Mouse (Mus musculus): ENCODE measurements at regions not wholly inside any gene's neighbourhood (a gene's known extent, or its start where the extent isn't known, plus 50 kb on each side); places are given as distances from the start of the nearest gene placed in this dataset.

GRCm38 (mm10) chr11:6766725-6767124, 70.7 kb downstream of the Gm11983 start:
- no peak for ATAC-seq (ENCODE audit: insufficient read depth)
- Histone ChIP-seq H3K4me1 (replicated peaks; ENCODE audit: control insufficient read depth in 2 of 2, insufficient read depth in 2 of 2, low read length in 1 of 2) (no peaks in the 10 kb centered on the region), H3K36me3 (replicated peaks; ENCODE audit: control insufficient read depth, insufficient read depth, low read depth) (no peaks in the 10 kb centered on the region), H3K9me3 (ENCODE audit: control insufficient read depth, low read length) (no peaks in the 10 kb centered on the region), H3K27ac (no peak overlapping the region), H3K4me3 (ENCODE audit: insufficient read depth in 1 of 2, low read depth in 2 of 2, low read length in 2 of 2) (no peak overlapping the region), H3K4me2 (ENCODE audit: low read depth) (no peak overlapping the region), H3K9ac (replicated peaks) (no peak overlapping the region), H3K27me3 (ENCODE audit: control insufficient read depth, insufficient read depth, low read length) (no peaks in the 10 kb centered on the region)
- no peak for TF ChIP-seq EP300 (IDR thresholded peaks at IDR 0.05; ENCODE audit: low read depth)
- no peak for TF ChIP-seq CTCF (IDR thresholded peaks at IDR 0.05; ENCODE audit: low read depth)
- no peak for DNase-seq (ENCODE audit: low read depth in 3 of 3, low spot score in 3 of 3)
- WGBS (ENCODE audit: insufficient replicate concordance) = 57% methylated on average over 7 of the region's 7 CpGs

- no peak overlapping the region for H3K9ac ChIP-seq (replicated peaks)
- 71% methylated on average over 5 of the region's 5 CpGs for WGBS (ENCODE audit: insufficient replicate concordance)
- ATAC-seq (ENCODE audit: insufficient read depth) (no peak), DNase-seq (ENCODE audit: low read depth in 3 of 3, low spot score in 3 of 3) (no peak)
- H3K36me3 ChIP-seq (replicated peaks; ENCODE audit: control insufficient read depth, insufficient read depth, low read depth) = no peaks in the 10 kb centered on the region
- H3K4me2 ChIP-seq (ENCODE audit: low read depth) = no peak overlapping the region
- no peak for TF ChIP-seq EP300 (IDR thresholded peaks at IDR 0.05; ENCODE audit: low read depth)
- no peak for TF ChIP-seq CTCF (IDR thresholded peaks at IDR 0.05; ENCODE audit: low read depth)
- no peak overlapping the region for H3K27ac ChIP-seq
- H3K9me3 ChIP-seq (ENCODE audit: control insufficient read depth, low read length) = no peaks in the 10 kb centered on the region
- H3K4me3 ChIP-seq (ENCODE audit: insufficient read depth in 1 of 2, low read depth in 2 of 2, low read length in 2 of 2) = no peak overlapping the region
- no peaks in the 10 kb centered on the region for H3K27me3 ChIP-seq (ENCODE audit: control insufficient read depth, insufficient read depth, low read length)
- no peaks in the 10 kb centered on the region for H3K4me1 ChIP-seq (replicated peaks; ENCODE audit: control insufficient read depth in 2 of 2, insufficient read depth in 2 of 2, low read length in 1 of 2)
These were observed 72.0 kb downstream of the Gm11983 start for GRCm38 (mm10) chr11:6765333-6765957.

- DNase-seq (ENCODE audit: low read depth in 3 of 3, low spot score in 3 of 3) = no peak
- H3K36me3 ChIP-seq (replicated peaks; ENCODE audit: control insufficient read depth, insufficient read depth, low read depth) = no peaks in the 10 kb centered on the region
- no peaks in the 10 kb centered on the region for H3K9me3 ChIP-seq (ENCODE audit: control insufficient read depth, low read length)
- no peak overlapping the region for H3K4me3 ChIP-seq (ENCODE audit: insufficient read depth in 1 of 2, low read depth in 2 of 2, low read length in 2 of 2)
- H3K4me2 ChIP-seq (ENCODE audit: low read depth) = no peak overlapping the region
- no peaks in the 10 kb centered on the region for H3K27me3 ChIP-seq (ENCODE audit: control insufficient read depth, insufficient read depth, low read length)
- no peak for ATAC-seq (ENCODE audit: insufficient read depth)
- no peaks in the 10 kb centered on the region for H3K4me1 ChIP-seq (replicated peaks; ENCODE audit: control insufficient read depth in 2 of 2, insufficient read depth in 2 of 2, low read length in 1 of 2)
- no peak overlapping the region for H3K9ac ChIP-seq (replicated peaks)
- TF ChIP-seq EP300 (IDR thresholded peaks at IDR 0.05; ENCODE audit: low read depth) (no peak), CTCF (IDR thresholded peaks at IDR 0.05; ENCODE audit: low read depth) (no peak)
- H3K27ac ChIP-seq = no peak overlapping the region
- 59% methylated on average over 3 of the region's 3 CpGs for WGBS (ENCODE audit: insufficient replicate concordance)
These were observed 73.3 kb downstream of the Gm11983 start for GRCm38 (mm10) chr11:6764186-6764585.

GRCm38 (mm10) chr11:6763001-6763400, 74.5 kb downstream of the Gm11983 start:
- H3K9ac ChIP-seq (replicated peaks) = no peak overlapping the region
- H3K27me3 ChIP-seq (ENCODE audit: control insufficient read depth, insufficient read depth, low read length) = no peaks in the 10 kb centered on the region

GRCm38 (mm10) chr11:6761876-6762628, 75.4 kb downstream of the Gm11983 start:
- no peak for ATAC-seq (ENCODE audit: insufficient read depth)
- Histone ChIP-seq H3K4me1 (replicated peaks; ENCODE audit: control insufficient read depth in 2 of 2, insufficient read depth in 2 of 2, low read length in 1 of 2) (no peaks in the 10 kb centered on the region), H3K4me3 (ENCODE audit: insufficient read depth in 1 of 2, low read depth in 2 of 2, low read length in 2 of 2) (no peak overlapping the region), H3K27me3 (ENCODE audit: control insufficient read depth, insufficient read depth, low read length) (no peaks in the 10 kb centered on the region), H3K4me2 (ENCODE audit: low read depth) (no peak overlapping the region), H3K27ac (no peak overlapping the region), H3K9me3 (ENCODE audit: control insufficient read depth, low read length) (no peaks in the 10 kb centered on the region), H3K9ac (replicated peaks) (no peak overlapping the region), H3K36me3 (replicated peaks; ENCODE audit: control insufficient read depth, insufficient read depth, low read depth) (no peaks in the 10 kb centered on the region)
- no peak for DNase-seq (ENCODE audit: low read depth in 3 of 3, low spot score in 3 of 3)
- TF ChIP-seq CTCF (IDR thresholded peaks at IDR 0.05; ENCODE audit: low read depth) (no peak), EP300 (IDR thresholded peaks at IDR 0.05; ENCODE audit: low read depth) (no peak)
- WGBS (ENCODE audit: insufficient replicate concordance) = 66% methylated on average over 11 of the region's 11 CpGs

More at GRCm38 (mm10) chr11:6763001-6763400, 74.5 kb downstream of the Gm11983 start:
- DNase-seq (ENCODE audit: low read depth in 3 of 3, low spot score in 3 of 3) = no peak
- H3K27ac ChIP-seq = no peak overlapping the region
- H3K36me3 ChIP-seq (replicated peaks; ENCODE audit: control insufficient read depth, insufficient read depth, low read depth) = no peaks in the 10 kb centered on the region
- no peak for ATAC-seq (ENCODE audit: insufficient read depth)
- no peak overlapping the region for H3K4me3 ChIP-seq (ENCODE audit: insufficient read depth in 1 of 2, low read depth in 2 of 2, low read length in 2 of 2)
- no peaks in the 10 kb centered on the region for H3K9me3 ChIP-seq (ENCODE audit: control insufficient read depth, low read length)
- H3K4me1 ChIP-seq (replicated peaks; ENCODE audit: control insufficient read depth in 2 of 2, insufficient read depth in 2 of 2, low read length in 1 of 2) = no peaks in the 10 kb centered on the region
- no peak overlapping the region for H3K4me2 ChIP-seq (ENCODE audit: low read depth)
- TF ChIP-seq EP300 (IDR thresholded peaks at IDR 0.05; ENCODE audit: low read depth) (no peak), CTCF (IDR thresholded peaks at IDR 0.05; ENCODE audit: low read depth) (no peak)
- 58% methylated on average over 4 of the region's 4 CpGs for WGBS (ENCODE audit: insufficient replicate concordance)

All from liver, embryonic 14.5 days (tissue).